Mouse (Mus musculus): ENCODE data around the gene Rab8b. TPM values are rescaled to one million over a fixed set of nuclear protein-coding genes. Genes with fewer than 3 reads are reported as not detected.

The Rab8b gene
- polyA plus RNA-seq, 1 experiment = 11.2 TPM

GRCm38 (mm10) chr9:66909922-66910321, 9.6 kb downstream of the Rab8b start:
- no peaks in the 10 kb centered on the region for H3K9me3 ChIP-seq (replicated peaks; ENCODE audit: control insufficient read depth, insufficient read depth, low read length, poor library complexity, severe bottlenecking)
- H3K9ac ChIP-seq (ENCODE audit: low read depth, poor library complexity, severe bottlenecking) = no peak overlapping the region
- H3K4me3 ChIP-seq (ENCODE audit: low read depth, low read length) = no peak overlapping the region
- no peak overlapping the region for H3K27ac ChIP-seq (ENCODE audit: insufficient read depth, low read length)
- H3K36me3 ChIP-seq (ENCODE audit: control insufficient read depth, insufficient read depth, low read length, poor library complexity, severe bottlenecking) = no peaks in the 10 kb centered on the region
- no peaks in the 10 kb centered on the region for H3K4me1 ChIP-seq (ENCODE audit: control insufficient read depth, insufficient read depth, low read length)
- no peak for TF ChIP-seq POLR2A (IDR thresholded peaks at IDR 0.05; ENCODE audit: insufficient read depth, low read length)
- TF ChIP-seq EP300 (IDR thresholded peaks at IDR 0.05; ENCODE audit: insufficient read depth, low read depth, low read length) = no peak
- no peak for TF ChIP-seq CTCF (IDR thresholded peaks at IDR 0.05; ENCODE audit: low read depth, low read length)
- no peaks in the 10 kb centered on the region for H3K27me3 ChIP-seq (ENCODE audit: control insufficient read depth, insufficient read depth, low read length, poor library complexity, severe bottlenecking)

GRCm38 (mm10) chr9:66907746-66908397, 11.6 kb downstream of the Rab8b start:
- H3K27ac ChIP-seq (ENCODE audit: insufficient read depth, low read length) = no peak overlapping the region
- no peak for TF ChIP-seq POLR2A (IDR thresholded peaks at IDR 0.05; ENCODE audit: insufficient read depth, low read length)
- TF ChIP-seq CTCF (IDR thresholded peaks at IDR 0.05; ENCODE audit: low read depth, low read length) = no peak
- TF ChIP-seq EP300 (IDR thresholded peaks at IDR 0.05; ENCODE audit: insufficient read depth, low read depth, low read length) = no peak
- H3K27me3 ChIP-seq (ENCODE audit: control insufficient read depth, insufficient read depth, low read length, poor library complexity, severe bottlenecking) = no peaks in the 10 kb centered on the region
- no peaks in the 10 kb centered on the region for H3K4me1 ChIP-seq (ENCODE audit: control insufficient read depth, insufficient read depth, low read length)
- no peak overlapping the region for H3K9ac ChIP-seq (ENCODE audit: low read depth, poor library complexity, severe bottlenecking)
- no peaks in the 10 kb centered on the region for H3K9me3 ChIP-seq (replicated peaks; ENCODE audit: control insufficient read depth, insufficient read depth, low read length, poor library complexity, severe bottlenecking)
- H3K4me3 ChIP-seq (ENCODE audit: low read depth, low read length) = no peak overlapping the region
- no peaks in the 10 kb centered on the region for H3K36me3 ChIP-seq (ENCODE audit: control insufficient read depth, insufficient read depth, low read length, poor library complexity, severe bottlenecking)

DNA sequence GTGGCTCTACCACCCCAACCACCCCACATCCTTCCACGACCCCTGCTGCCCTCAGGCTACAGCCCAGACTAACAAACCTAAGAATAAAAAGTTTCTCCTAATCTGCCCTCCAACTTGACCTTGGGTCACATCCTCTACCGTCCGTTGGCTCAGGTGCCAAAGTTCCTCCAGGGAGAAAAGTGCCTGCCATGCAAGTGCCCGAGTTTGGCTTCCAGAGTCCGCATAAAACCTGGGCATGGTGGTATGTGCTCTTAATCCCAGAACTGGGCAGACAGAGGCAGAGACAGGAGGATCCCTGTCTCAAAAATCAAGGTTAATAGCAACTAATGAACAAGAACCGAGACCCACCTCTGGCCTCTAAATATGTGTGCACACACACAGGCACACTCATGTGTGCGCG, 12.4 kb downstream of the Rab8b start:
- Histone ChIP-seq H3K4me1 (ENCODE audit: control insufficient read depth, insufficient read depth, low read length) (no peaks in the 10 kb centered on the region), H3K4me3 (ENCODE audit: low read depth, low read length) (no peak overlapping the region), H3K9ac (ENCODE audit: low read depth, poor library complexity, severe bottlenecking) (no peak overlapping the region), H3K27me3 (ENCODE audit: control insufficient read depth, insufficient read depth, low read length, poor library complexity, severe bottlenecking) (no peaks in the 10 kb centered on the region), H3K36me3 (ENCODE audit: control insufficient read depth, insufficient read depth, low read length, poor library complexity, severe bottlenecking) (no peaks in the 10 kb centered on the region), H3K27ac (ENCODE audit: insufficient read depth, low read length) (no peak overlapping the region), H3K9me3 (replicated peaks; ENCODE audit: control insufficient read depth, insufficient read depth, low read length, poor library complexity, severe bottlenecking) (no peaks in the 10 kb centered on the region)
- TF ChIP-seq CTCF (IDR thresholded peaks at IDR 0.05; ENCODE audit: low read depth, low read length) (no peak), POLR2A (IDR thresholded peaks at IDR 0.05; ENCODE audit: insufficient read depth, low read length) (no peak), EP300 (IDR thresholded peaks at IDR 0.05; ENCODE audit: insufficient read depth, low read depth, low read length) (no peak)

DNA sequence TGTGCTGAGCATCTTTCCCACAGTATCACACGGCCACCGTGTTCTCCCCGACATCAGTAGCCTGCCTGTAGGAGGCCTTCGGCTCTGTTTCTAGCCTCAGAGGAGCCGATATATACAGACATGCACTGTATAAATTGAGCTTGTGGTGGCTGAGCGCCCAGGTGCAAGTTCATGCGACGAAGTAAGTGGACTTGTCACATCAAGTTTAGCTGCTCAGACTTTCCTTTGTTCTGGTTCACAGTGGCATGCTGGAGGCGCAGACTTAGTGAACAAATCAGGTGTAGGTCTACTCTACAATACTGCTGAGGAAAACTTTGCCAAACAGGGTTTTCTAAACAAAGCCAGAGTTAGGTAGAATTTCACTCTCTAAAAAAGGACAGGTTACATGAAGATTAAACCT, 13.5 kb downstream of the Rab8b start:
- Histone ChIP-seq H3K36me3 (ENCODE audit: control insufficient read depth, insufficient read depth, low read length, poor library complexity, severe bottlenecking) (no peaks in the 10 kb centered on the region), H3K9ac (ENCODE audit: low read depth, poor library complexity, severe bottlenecking) (no peak overlapping the region), H3K27ac (ENCODE audit: insufficient read depth, low read length) (no peak overlapping the region), H3K9me3 (replicated peaks; ENCODE audit: control insufficient read depth, insufficient read depth, low read length, poor library complexity, severe bottlenecking) (no peaks in the 10 kb centered on the region), H3K27me3 (ENCODE audit: control insufficient read depth, insufficient read depth, low read length, poor library complexity, severe bottlenecking) (no peaks in the 10 kb centered on the region), H3K4me1 (ENCODE audit: control insufficient read depth, insufficient read depth, low read length) (no peaks in the 10 kb centered on the region), H3K4me3 (ENCODE audit: low read depth, low read length) (no peak overlapping the region)
- no peak for TF ChIP-seq CTCF (IDR thresholded peaks at IDR 0.05; ENCODE audit: low read depth, low read length)

DNA sequence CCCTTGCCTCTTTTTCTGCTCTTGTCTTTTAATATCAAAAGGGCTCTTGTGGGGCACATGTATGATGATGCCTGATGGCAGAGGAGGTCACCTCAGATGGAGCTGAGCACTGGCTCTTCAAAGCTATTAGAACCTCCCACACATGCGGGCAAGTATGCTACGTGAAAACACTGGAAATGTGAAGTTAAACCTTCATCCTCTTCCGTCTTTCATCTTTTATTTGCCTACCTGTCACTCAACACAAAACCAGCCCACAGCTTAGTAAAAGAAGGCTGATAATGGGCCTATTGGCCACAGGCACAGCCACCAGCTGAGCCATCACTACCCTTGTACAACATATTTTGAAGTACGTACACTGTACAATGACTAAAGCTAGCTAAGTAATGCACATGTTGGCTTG, 20.0 kb downstream of the Rab8b start:
- no peak overlapping the region for H3K4me3 ChIP-seq (ENCODE audit: low read depth, low read length)
- TF ChIP-seq POLR2A (IDR thresholded peaks at IDR 0.05; ENCODE audit: insufficient read depth, low read length) (no peak), CTCF (IDR thresholded peaks at IDR 0.05; ENCODE audit: low read depth, low read length) (no peak), EP300 (IDR thresholded peaks at IDR 0.05; ENCODE audit: insufficient read depth, low read depth, low read length) (no peak)
- no peaks in the 10 kb centered on the region for H3K9me3 ChIP-seq (replicated peaks; ENCODE audit: control insufficient read depth, insufficient read depth, low read length, poor library complexity, severe bottlenecking)
- H3K27ac ChIP-seq (ENCODE audit: insufficient read depth, low read length) = no peak overlapping the region
- no peaks in the 10 kb centered on the region for H3K36me3 ChIP-seq (ENCODE audit: control insufficient read depth, insufficient read depth, low read length, poor library complexity, severe bottlenecking)
- no peaks in the 10 kb centered on the region for H3K27me3 ChIP-seq (ENCODE audit: control insufficient read depth, insufficient read depth, low read length, poor library complexity, severe bottlenecking)
- H3K4me1 ChIP-seq (ENCODE audit: control insufficient read depth, insufficient read depth, low read length) = peaks cover 3% of the 10 kb centered on the region
- H3K9ac ChIP-seq (ENCODE audit: low read depth, poor library complexity, severe bottlenecking) = no peak overlapping the region

DNA sequence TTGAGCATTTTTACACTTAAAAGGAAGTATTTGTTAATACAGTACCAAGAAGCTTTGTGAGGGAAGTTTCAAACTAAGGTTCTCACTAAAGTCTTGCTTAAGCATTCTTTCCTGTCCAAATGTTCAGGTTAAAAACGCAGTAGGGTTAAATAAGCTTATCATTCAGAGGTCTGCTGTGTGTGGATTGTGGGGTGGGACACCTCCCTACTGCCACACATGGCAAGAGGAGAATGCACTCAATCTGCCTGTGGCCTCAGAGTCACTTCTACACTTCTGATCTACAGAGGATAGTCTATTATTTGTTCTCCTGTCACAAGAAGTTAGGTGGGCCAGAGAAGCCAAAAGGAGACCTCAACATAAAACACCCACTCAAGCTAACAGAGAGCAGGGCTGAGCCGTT, 20.4 kb downstream of the Rab8b start:
- Histone ChIP-seq H3K4me3 (ENCODE audit: low read depth, low read length) (no peak overlapping the region), H3K27ac (ENCODE audit: insufficient read depth, low read length) (no peak overlapping the region), H3K27me3 (ENCODE audit: control insufficient read depth, insufficient read depth, low read length, poor library complexity, severe bottlenecking) (no peaks in the 10 kb centered on the region), H3K9me3 (replicated peaks; ENCODE audit: control insufficient read depth, insufficient read depth, low read length, poor library complexity, severe bottlenecking) (no peaks in the 10 kb centered on the region), H3K9ac (ENCODE audit: low read depth, poor library complexity, severe bottlenecking) (no peak overlapping the region), H3K36me3 (ENCODE audit: control insufficient read depth, insufficient read depth, low read length, poor library complexity, severe bottlenecking) (no peaks in the 10 kb centered on the region), H3K4me1 (ENCODE audit: control insufficient read depth, insufficient read depth, low read length) (peaks cover 3% of the 10 kb centered on the region)
- TF ChIP-seq CTCF (IDR thresholded peaks at IDR 0.05; ENCODE audit: low read depth, low read length) (no peak), EP300 (IDR thresholded peaks at IDR 0.05; ENCODE audit: insufficient read depth, low read depth, low read length) (no peak), POLR2A (IDR thresholded peaks at IDR 0.05; ENCODE audit: insufficient read depth, low read length) (no peak)

Measured in ES-Bruce4 (cell line).